Mouse (Mus musculus) MN1 (cell line): ENCODE measurements around the gene Cuedc1.
A peak's percentile ranks its signal among the peaks of the same experiment; 100 is the strongest.
"Not testable (repeated sequence)": the region's sequence is repeated elsewhere in the genome, so short reads cannot be mapped to it uniquely, and the experiment has no call there.

Source experiments
- DNase-seq: peaks from one replicate; pipeline ENCODE4 v3.0.0-alpha.2; 2016; ENCODE audit warnings: low spot score

Cuedc1 gene

DNA sequence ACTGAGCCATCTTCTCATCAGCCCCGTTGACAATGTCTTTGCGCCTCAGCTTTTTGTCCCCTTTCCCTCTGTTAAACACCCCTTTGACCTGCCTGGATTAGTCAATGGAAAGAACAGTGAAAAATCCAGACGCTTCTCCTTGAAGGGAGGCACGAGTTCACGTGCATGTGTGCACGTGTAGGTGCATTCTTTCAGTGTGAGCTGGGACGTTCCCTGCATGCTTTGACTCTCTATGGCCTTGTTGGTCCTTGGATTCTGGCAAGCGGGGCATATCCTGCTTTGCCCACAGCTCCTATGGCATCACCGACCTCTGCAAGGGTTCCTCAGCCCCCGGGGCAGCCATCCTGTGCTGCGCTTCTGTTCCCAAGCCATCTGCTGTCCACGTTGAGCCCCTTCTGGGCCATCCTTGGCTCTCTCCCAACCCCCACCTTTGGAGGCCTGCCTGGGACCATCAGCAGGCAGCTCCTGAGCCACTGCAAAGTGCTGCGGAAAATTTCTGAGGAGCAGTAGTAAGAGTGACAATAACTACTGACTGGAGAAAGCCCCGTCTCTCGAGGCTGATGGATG lies 74.1 kb downstream of the Cuedc1 start:
- DNase-seq, result no peak

DNA sequence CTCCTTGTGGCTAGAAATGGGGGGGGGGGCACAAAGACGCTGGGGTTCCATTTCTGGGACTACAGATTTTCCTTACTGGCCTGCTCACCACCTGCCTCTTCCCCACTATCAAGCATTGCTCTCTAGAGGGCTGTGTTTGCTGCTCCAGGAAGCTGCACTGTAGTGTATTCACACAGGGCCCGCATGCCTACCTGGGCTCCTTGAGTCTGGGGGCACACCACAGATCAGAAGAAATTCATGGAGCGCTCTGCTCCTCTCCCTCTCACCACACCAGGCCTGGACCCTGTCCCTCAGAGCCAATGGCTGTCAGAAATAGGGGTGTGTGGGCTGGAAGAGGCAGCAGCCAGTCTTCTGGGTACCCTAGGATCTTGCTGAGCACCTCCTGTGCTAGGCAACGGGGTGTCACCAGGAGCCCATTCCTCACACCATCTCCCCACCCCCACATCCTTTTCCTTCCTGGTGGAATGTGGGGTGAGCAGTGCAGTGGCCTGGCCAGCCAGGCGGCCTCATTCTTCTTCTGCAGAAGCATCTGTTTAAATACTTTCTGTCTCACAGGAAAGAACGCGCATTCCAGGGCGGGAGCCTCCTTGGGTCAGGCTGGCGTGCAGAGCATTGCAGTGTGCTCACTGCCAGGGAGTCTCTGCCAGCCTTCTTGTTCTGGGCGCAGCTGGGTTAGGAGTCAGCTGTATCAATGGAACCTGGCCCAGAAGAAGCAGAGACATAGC lies 74.9 kb downstream of the Cuedc1 start:
- peak; percentile 51 for DNase-seq

DNA sequence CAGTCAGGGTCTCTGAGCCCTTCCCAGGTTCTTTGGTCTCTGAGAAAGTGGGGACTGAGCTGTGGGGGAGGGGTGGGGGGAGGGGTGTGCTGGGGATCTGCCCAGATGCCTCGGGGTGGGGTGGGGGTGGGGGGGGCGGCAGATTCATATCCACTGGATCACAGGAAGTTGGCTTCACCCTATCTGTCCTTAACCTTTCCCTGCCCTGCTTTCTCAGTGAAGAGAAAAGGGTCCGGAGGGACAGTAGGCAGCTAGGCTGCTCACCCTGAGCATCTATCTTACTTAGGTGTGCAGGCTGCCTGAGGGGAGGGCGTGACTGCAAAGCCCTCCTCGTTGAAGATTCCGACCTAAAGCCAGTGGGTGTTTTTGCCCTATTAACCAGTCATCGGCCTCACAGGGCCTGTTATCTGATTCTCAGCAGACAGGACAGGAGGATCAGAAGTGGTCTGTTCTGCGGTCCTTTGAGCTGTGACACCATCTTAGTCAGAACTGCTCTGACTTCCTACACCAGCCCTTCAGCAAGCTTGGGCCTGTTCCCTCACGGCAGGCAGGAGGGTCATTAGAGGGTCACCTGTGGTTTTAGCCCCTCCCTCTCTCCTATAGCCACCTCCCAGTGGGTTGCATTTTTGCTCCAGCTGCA lies 75.6 kb downstream of the Cuedc1 start:
- no peak for DNase-seq

DNA sequence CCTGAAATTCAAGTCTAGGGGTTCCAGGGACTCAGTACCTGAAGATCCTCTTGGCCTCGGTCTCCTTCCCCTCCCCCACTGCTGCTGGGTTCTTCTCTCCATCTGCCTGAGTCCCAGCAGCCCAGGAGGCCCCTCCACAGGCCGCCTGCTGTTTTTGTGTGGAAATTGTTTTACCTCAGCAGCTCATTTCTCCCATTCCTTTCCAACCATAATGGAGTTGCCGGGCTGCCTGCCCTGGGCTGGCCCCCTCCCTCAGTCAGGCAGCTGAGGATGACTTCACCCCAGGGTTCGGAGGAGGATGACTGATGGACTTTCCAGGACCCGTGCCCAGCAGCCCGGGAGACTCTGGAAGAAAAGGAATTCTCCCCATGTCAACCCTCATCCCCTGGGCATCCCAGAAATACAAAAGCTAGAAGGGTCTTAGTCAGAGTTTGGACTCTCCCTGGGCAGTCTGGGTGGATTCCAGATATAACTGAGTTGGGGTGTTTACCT lies 82.7 kb downstream of the Cuedc1 start:
- DNase-seq, result peak; percentile 52

DNA sequence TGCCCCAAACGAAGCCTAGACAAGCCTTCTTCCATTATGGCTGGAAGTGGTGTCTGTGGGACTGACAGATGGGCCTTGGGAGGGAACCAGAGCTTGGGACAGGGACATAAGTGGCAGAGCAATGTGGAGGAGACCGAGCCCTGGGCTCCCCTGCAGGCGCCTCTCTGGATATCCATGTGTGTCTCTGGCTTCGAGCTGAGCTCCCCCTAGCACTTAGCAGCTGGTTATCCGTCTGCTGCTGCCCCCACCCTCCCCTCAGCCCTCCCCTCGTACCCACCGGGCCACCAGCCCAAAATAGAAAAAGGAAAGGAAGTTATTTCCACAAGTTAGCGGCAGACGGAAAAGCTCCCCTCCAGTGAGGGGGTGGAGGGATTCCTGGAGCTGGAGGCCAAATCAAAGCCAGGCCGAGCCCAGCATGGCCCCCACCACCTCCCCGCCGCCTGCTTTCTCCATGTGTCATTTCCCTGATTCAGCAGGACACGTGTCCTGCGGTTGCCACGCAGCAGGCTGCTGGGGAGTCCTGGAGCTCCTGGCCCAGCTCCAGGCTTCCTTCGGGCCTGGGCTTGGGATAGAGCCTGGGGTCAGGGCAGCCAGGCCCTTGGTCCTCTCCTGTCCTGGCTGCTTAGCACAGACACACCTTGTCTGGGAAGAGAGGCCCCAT lies 83.2 kb downstream of the Cuedc1 start:
- DNase-seq, result peak; percentile 91

DNA sequence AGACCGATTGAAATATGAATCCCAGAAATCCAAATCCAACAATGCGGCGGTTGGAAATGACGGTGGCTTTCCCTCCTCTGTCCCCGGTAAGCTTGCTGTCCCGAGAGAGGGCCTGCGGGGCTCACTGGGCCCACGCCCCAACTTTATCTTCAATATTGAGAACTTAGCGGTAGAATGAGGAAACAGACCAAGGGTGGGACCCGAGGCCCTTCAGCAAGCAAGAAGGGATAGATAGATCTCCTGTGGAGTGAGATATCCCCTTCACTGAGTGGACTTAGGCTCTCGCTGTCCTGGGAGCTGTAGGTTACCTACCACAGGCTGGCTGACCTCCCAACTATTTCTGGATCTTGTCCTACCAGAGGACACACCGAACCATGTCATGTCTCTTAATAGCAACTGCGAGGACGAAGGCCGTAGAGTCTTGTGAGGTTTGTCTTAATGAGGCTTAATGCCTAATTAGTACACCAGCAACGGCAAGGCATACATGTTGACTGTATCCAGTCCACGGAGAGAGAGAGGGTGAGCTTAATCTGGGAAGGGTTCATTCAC lies 86.8 kb downstream of the Cuedc1 start:
- DNase-seq, result no peak

DNA sequence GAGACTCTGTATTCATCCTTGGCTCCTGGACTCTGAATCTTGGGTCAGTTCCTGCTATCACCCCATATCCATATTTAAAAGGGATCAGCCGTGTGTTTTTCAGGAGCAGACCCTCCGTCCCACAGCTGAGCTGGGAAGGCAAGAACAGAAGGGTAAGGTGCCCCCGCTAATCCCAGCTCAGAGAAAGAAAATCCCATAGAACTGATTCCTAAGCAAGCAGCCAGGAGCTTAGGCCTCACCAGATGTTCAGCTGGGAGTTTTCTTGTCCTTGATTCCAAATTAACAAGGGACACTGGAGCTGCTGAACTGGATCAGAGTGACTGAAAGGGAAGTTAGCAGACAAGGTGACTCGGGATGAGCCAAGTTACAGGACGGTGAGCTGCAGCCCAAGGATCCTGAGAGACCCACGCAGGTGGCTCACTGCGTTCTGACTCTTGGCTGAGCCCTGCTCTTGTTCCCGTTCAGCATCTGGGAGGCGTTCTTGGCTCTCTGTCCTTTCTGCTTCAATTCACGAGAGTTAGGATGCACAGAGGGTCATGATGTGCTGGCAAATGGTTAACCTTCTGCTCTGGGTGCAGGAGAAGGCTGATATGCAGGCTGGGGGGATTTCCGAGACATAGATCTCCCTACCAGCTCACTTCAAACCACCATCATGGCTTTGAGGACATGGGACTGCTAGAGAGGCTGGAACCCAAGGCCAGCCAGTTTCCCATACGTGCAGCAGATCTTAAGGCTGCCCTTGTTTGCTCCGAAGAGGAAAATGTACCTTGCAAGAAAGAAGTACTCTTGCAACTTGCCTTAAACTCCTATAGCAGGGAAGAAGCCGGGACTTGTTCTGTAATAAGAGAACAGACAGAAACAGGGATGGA lies 88.5 kb downstream of the Cuedc1 start:
- DNase-seq, result no peak

DNA sequence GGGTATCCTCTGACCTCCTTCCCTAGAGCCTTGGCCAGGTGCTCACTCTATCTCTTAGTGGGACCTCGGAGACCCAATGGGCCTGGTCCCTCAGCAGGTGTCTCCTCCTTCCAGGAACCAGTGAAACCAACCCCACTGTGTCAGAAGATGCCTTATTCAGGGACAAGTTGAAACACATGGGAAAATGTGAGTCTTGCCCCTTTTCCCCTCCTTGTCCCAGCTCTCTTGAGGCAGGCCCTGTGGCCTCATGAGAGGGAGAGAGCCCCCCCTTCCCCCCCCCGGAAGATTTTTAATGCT lies 89.0 kb downstream of the Cuedc1 start:
- DNase-seq, result no peak

DNA sequence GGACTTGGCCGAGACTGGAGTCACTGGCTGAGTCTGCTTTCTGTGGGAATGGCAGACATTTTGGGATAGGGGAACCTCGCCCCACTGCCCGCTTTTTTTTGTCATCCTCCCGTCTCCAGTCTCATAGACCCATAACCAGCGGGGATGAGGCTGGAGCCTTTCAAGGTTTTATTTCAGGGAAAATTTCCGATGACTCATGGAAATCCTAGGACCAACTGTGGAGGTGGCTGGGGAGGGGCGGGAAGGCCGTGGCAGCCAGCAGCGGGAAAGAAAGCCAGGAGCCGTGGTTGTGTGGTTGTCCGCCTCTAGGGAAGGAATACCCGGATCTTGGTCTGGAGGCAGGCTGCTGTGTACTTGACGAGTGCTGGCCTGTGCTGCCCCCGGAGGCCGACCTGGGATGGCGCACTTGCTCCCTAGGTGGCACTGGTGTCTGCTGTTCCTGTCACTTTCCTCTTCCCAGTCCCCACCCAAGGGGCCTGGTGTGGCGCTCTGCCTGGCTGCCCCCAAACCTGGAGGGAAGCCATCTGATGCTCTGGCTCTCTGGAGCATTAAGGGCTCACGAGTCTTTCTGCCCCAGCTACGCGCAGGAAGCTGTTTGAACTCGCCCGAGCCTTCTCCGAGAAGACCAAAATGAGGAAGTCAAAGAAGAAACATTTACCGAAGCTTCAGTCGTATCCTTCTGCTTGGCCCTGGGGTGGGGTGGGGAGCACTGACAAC lies 89.7 kb downstream of the Cuedc1 start:
- DNase-seq, result peak; percentile 89

DNA sequence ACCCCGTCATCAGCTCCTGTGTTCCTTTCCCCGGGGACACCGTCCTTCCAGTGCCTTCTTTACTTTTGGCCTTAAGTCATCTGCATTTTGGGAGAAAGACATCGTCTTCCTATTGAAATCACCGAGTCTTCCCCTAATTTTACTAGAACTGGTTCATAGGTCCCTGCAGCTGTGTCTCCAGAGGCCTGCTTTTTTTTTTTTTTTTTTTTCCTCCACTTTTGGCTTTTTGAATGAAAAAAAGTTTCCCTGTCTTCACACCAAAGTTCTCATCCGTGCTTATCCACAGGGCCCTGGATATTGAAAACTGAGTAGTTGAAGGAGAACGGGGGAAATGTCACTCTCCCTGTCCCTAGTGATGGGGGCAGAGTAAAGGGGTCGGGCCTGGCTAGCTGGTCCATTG lies 90.4 kb downstream of the Cuedc1 start:
- no peak for DNase-seq

DNA sequence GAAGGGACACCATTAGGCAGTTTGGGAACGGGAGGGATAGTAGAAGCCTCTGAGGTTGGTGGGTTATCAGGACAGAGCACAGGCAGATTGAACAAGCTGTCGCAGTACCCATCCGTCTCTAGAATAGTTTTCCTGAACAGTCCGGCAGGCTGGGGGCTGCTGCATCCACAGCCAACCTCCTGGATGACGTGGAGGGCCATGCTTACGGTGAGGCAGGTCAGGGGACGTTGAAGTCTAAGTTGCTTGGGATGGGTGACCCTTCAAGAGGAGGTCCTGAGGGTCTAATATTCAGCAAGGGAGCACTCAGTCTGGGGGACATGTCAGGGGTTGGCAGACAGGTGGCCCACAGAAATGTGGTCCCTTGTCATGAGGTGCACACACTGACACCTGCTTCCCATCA lies 90.8 kb downstream of the Cuedc1 start:
- DNase-seq, result no peak

DNA sequence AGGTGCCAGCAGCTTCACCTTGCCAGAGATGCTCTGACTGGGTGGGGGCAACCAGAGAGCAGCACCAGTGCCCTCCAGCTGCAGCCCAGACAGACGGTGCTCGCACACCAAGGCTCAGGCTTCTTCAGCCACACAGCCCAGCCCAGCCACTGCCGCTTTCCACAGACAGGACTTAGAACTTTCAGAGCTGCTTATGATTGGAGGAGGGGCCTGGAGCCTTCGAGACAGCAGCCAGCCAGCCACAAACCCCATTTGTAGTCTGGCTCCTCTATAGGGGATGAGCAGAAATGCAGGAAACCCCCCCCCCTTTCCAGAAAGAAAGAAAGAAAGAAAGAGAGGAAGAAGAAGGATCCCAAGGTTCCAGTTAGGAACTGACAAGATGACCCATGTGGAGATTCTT lies 94.7 kb downstream of the Cuedc1 start:
- no peak for DNase-seq

DNA sequence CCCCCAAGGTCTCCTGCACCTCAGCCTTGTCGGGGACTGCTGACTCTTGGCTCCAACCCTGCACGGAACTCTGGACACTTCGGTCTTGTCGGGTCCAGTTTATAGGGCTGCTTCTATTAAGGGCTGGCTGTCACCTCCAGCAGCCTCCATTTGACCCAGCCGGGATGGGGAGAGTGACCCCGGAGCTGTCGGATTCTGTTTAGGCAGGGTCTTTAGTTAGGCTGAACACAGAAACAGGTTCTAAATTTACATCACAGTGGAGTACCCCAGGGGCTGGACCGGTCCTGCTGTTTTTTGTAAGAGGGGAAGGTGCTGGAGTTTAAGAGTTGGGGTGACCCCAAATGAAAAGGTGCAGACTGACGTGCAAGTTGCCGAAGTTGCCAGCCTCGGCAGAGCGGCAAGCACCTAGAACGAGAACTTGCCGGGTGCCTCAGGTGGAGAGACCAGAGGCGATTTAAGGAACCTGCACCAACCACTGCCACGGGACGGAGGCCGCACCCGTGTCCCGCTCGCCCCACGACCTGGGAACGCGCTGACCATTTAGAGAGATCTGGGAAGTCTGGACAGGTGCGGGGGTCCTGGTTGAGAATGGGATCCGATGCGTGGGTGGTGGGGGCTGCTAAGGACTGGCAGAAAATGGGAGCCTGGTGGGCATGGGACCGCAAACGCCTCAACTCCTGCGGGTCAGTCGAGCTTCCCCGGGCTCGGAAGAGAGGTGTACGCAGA lies 95.4 kb downstream of the Cuedc1 start:
- DNase-seq, result no peak

DNA sequence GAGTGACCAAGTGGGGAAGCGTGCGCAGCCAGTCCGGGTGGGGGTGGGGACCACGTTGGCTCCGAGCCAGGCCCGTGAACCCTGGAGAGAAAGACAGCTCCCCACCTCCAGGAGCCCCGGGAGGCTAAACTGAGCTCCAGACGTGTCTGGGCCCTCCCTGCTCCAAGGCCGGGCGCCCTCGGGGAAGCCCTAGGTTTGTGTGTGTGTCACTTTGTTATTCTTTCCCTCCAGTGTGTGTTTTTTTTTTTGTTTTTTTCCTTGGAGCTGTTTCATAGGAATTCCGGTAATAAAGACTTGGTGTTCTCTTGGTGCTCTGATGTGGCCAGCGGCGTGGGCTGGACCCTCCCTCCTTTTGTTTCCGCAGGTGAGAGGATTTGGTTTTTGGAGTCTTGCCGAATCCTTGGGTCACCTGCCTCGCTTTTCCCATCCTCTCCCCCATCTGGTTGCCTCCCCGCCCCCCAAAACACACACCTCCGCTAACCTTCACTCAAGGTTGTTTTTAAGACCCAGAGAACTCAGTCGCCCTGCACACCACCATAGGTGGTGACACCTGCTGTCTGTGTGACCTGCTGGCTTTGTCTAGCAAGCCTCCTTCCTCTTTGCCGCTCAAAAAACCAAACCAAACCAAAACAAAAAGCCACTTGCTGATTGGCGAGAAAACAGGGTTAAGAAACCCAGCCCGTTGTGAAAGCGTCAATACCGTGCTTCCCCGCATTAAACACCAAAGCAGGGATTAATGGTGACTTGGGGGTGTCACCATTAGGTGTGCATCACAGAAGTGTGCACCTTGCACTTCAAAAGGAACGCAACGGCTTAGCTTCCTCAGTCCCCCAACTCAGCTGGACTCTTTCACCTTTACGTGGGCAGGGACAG lies 96.2 kb downstream of the Cuedc1 start:
- DNase-seq, result no peak

DNA sequence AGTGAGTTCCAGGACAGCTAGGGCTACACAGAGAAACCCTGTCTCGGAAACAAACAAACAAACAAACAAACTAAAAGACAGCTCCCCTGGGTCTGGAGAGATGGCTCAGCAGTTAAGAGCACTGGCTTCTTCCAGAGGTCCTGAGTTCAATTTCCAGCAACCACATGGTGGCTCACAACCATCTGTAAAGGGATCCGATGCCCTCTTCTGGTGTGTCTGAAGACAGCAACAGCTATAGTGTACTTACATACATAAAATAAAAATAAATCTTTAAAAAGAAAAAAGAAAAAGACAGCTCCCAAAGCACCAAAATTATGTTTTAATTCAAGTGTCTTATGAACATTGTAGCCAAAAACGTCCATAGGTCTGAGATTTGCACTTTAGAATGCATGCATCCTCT lies 97.8 kb downstream of the Cuedc1 start:
- not testable (repeated sequence) for DNase-seq

DNA sequence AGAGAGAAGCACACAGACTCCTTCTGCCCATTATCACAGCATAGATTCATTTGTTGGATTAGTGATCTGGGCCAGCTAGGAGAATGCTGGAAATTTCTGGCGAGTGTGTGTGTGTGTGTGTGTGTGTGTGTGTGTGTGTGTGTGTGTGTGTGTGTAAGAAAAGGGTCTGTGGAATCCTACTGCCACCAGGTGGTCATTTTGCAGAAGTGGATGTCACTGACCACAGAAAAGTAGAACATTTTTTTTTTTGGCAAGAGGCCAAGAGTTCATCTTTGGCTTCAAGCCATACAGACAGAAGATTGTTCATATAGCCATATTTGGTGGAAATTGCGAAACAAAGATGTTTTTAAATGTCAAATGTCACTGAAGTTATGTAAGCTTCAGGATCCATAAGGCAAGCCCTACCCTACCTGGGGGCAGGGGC lies 99.3 kb downstream of the Cuedc1 start:
- peak; percentile 63 for DNase-seq

DNA sequence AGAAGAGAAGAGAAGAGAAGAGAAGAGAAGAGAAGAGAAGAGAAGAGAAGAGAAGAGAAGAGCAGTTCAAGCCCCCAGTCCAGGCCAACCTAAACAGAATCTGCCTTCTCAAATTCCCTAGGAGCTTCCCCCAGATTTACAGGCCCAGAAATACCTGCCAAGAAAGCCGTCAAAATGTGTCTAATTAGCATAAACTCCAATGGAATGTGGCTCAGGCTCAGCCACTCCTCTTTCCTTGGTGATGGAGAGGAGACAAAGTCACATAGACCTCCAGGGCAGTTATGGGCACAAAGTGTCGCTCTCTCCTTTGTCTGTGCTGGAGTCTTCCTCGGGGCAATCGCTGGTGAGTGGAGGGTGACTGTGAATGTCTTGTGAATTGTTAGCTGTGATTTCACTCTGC lies 100.4 kb downstream of the Cuedc1 start:
- DNase-seq, result no peak

DNA sequence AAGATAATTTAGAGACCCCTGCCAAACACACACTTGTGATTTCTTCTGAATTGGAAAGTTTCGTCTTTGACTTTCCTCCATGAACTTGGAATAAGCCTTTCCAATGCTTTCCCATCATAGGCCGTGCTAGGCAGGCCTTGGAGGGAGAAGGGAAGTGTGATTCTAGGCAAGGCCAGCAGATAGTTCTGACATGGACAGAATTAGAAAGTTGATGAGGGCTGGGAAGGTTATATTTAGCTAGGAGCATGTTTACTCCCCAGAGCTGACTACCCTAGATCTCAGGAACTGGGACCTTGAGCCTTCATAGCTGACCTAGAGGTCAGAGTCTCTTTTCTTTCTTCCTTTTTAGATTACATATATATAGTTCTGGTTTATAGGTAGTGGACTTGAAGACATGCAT lies 103.3 kb downstream of the Cuedc1 start:
- DNase-seq, result no peak

DNA sequence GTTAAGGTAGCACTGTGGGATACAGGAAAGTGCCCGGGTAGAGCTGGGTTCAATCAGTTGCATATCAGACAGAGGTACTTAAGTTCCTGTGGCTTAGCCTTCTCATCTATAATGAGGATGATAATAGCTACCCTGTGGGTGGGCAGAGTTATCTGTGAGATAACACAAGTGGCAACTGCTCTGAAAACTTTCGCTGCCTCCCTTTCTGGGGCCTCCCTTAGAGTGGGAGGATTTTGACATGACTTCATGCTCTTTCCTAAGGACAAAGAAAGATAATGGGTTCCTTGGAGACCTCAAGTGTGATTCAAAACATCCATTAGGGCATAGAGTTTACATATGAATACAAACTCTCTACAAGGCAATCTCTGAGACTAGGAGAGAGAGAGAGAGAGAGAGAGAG lies 104.2 kb downstream of the Cuedc1 start:
- no peak for DNase-seq
